Mouse (Mus musculus) urinary bladder, adult 18-20 months (tissue): Measurements from ENCODE around the gene Olfr1154.

Source experiments
- DNase-seq, 2 experiments: peaks; one replicate each; pipeline ENCODE4 v3.0.0; 2022; ENCODE audit warnings: low spot score in 2 of 2, mixed read lengths in 2 of 2

Olfr1154 gene

DNA sequence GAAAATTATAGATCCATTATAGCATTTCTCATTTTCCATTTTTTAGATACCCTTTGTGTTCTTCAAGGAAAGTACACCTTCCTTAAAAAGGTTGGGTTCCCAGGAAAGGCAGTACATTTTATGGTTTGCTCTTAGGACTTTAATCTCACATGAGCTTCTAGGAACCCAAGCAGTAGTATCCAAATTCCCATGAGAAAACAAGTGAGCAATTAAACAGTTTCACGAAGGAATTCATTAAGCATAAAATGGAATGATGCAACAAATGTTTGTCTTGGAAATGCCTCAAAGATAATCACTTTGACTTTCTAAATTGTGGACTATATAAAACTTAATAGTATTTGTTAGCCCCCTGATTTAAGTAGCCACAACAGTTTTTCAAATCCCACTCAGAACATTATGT, at the start of gene Olfr1154:
TSS of gene Olfr1154 (minus strand) at position 101 of the 400 bp plus-strand sequence.
- no peak for DNase-seq

DNA sequence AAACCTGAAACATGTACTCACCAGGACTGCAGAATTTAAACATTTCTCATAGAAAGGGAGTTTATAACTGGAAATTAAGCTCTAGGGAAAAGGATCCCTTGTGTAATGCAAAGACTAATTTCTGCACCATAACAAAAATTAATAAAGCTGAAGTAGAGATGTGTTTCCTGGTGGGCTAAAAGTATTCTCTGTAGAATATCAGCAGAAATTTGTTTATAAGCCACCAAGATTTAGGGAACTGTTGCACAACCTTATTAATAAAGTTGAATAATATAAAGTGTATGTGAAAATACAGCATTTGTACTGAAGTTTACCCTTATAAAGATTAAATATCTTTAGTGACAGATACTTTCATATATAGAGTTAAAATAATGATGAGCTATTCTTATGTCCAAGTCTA, 48.0 kb upstream of the Olfr1154 start, which contains the start of gene Olfr1156:
TSS of gene Olfr1156 (minus strand) at position 101 of the 400 bp plus-strand sequence.
- no peak for DNase-seq

DNA sequence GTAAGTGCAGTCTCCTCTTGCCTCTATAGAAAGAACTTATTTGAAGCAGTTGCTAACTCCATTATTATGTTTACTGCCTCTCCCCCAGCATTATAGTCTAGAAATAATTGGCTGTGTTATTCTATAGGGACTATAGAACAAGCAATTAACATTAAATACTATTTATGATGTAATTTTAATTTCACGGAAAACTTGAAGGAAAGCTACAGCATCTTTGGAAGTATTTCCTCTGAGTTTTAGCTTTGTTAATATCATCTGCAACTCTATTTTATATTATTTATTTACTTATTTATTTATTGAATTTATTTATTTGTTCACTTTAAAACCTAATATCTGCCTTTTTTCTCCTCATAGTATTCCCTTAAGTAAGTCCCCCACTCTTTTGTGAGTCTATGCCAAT, 40.1 kb upstream of the Olfr1154 start, which contains the start of gene Olfr1155:
TSS of gene Olfr1155 (minus strand) at position 101 of the 400 bp plus-strand sequence.
- DNase-seq, result no peak

DNA sequence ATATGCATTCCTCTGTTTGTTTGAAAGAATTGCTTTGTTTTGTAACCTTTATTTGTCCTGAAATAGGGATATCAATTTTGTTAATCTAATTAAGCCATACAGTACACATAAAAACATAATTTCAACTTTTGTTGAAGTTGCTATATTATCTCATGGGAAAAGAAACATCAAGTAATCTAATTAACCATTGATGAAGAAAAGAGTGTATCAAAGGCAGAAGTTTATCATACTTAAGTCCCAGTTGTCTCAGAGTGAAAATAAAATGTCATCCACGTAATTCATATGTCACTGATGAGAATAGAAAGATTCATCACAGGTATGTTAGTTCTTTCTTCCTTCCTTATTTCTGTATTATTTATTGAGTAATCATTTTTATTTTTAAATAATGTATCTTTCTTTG, 10.3 kb downstream of the Olfr1154 start, which contains the start of gene Olfr1153:
TSS of gene Olfr1153 (plus strand) at position 301 of the 400 bp plus-strand sequence.
- DNase-seq, result no peak

DNA sequence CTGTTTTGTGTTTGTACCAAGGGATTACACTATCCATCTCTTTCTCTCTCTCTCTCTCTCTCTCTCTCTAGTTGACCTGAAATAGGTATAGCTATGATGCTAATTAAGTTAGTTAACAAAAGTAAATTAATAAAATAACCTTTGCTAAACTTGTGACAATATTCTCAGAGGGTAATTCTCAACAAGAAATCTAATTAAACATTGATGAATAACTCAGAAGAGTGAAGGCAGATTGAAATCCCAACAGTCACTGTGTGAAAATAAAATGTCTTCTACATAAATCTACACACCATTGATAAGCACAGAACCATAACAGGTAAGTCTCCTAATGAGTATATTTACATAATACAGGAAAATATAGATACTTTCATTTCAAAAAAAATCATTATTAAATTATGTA, 38.8 kb downstream of the Olfr1154 start, which contains the start of gene Olfr1152:
TSS of gene Olfr1152 (plus strand) at position 301 of the 400 bp plus-strand sequence.
- DNase-seq, result no peak

DNA sequence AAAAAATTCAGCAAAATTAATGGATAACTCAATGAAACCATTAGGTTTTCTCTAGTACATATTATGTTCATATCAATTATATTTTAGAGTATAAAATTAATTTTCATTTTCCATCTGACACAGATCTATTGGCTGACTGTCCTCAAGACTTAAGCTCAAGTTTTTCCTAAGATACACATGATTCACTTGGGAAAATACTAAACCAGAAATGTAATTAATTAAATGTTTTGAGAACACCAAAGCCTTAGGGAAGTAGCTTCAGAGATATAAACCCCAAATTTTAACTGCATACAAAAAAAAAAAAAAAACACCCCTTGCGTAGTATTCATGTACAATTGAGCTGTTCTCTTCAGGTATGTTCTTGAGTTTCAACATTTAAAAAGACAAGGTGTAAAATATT, 49.4 kb downstream of the Olfr1154 start, which contains the start of gene Olfr1151:
TSS of gene Olfr1151 (plus strand) at position 301 of the 400 bp plus-strand sequence.
- no peak for DNase-seq
